Mouse (Mus musculus): Measurements from ENCODE around the gene Slit1. TPM values are rescaled to one million over a fixed set of nuclear protein-coding genes. Genes with fewer than 3 reads are reported as not detected.

The Slit1 gene
- polyA plus RNA-seq, 1 experiment from 2014 or later, result 0.32 TPM

GRCm38 (mm10) chr19:41556981-41557380 is 186.5 kb downstream of the Slit1 start:
- H3K27ac ChIP-seq (replicated peaks), result no peak overlapping the region
- H3K36me3 ChIP-seq, result peaks cover 54% of the 10 kb centered on the region
- H3K27me3 ChIP-seq (replicated peaks), result no peaks in the 10 kb centered on the region
- H3K4me3 ChIP-seq, result no peak overlapping the region
- no peaks in the 10 kb centered on the region for H3K4me1 ChIP-seq
- H3K9me3 ChIP-seq, result no peaks in the 10 kb centered on the region
- H3K9ac ChIP-seq, result no peak overlapping the region
- no peak for ATAC-seq (ENCODE audit: extremely low read depth, insufficient number of reproducible peaks, low FRiP score, low TSS enrichment)
- WGBS, result 83% methylated on average over 4 of the region's 4 CpGs
- no peak overlapping the region for H3K4me2 ChIP-seq

Small RNAs within 50 kb of the gene (microRNA-seq; reads per million reads assigned to microRNA genes)
- gene Mir8091, result not detected

Other genes starting within 250 kb of the Slit1 start
- 1.5 and 1.7 TPM in 2 replicates for gene Gm340, start 161.3 kb downstream of the Slit1 start, polyA plus RNA-seq (2015; fragmentation: Nextera tagmentation; extraction: Ambion mirVana)
- gene Arhgap19, start 58.4 kb upstream of the Slit1 start, polyA plus RNA-seq (2015; fragmentation: Nextera tagmentation; extraction: Ambion mirVana), result 11.9 and 13.4 TPM in 2 replicates
- 2.1 and 2.2 TPM in 2 replicates for gene Frat1, start 86.3 kb upstream of the Slit1 start, polyA plus RNA-seq (2015; fragmentation: Nextera tagmentation; extraction: Ambion mirVana)
- 1.6 and 2.1 TPM in 2 replicates for gene Frat2, start 104.5 kb upstream of the Slit1 start, polyA plus RNA-seq (2015; fragmentation: Nextera tagmentation; extraction: Ambion mirVana)
- 10.4 and 11.8 TPM in 2 replicates for gene Rrp12, start 152.5 kb upstream of the Slit1 start, polyA plus RNA-seq (2015; fragmentation: Nextera tagmentation; extraction: Ambion mirVana)
- 780 and 862 TPM in 2 replicates for gene Pgam1, start 168.3 kb upstream of the Slit1 start, polyA plus RNA-seq (2015; fragmentation: Nextera tagmentation; extraction: Ambion mirVana)
- gene Exosc1, start 189.8 kb upstream of the Slit1 start, polyA plus RNA-seq (2015; fragmentation: Nextera tagmentation; extraction: Ambion mirVana), result 46.5 and 47.1 TPM in 2 replicates
- 55.3 and 57.5 TPM in 2 replicates for gene Zdhhc16, start 189.8 kb upstream of the Slit1 start, polyA plus RNA-seq (2015; fragmentation: Nextera tagmentation; extraction: Ambion mirVana)
- 17.2 and 22.1 TPM in 2 replicates for gene Mms19, start 237.5 kb upstream of the Slit1 start, polyA plus RNA-seq (2015; fragmentation: Nextera tagmentation; extraction: Ambion mirVana)
- 12.8 and 14.6 TPM in 2 replicates for gene Ubtd1, start 238.1 kb upstream of the Slit1 start, polyA plus RNA-seq (2015; fragmentation: Nextera tagmentation; extraction: Ambion mirVana)